ENCODE assay signal across 22 mouse cellular contexts in genomic region chr9:75121126-75121525, GRCm38 (mm10). TPM values are rescaled to one million over a fixed set of nuclear protein-coding genes. Genes with fewer than 3 reads are reported as not detected.
DNase-seq lines count a peak whose midpoint lies in the region; TF ChIP-seq lines count a peak whose summit lies in the region.
"Had no signal": no experiment of that assay in that cellular context is flagged by ENCODE, and none has a peak within 500 bp of the region (broad histone marks: within the 10 kb centered on the region; RNA-seq: fewer than 3 reads in every experiment).

No protein-coding gene starts in this region.

- TF ChIP-seq CTCF in layer of hippocampus, adult 2 months (conservative IDR thresholded peaks at IDR 0.05) = no peak

- no peak overlapping the region for H3K4me3 ChIP-seq in layer of hippocampus, adult 2 months
- H3K4me3 ChIP-seq: embryonic facial prominence, embryonic 15.5 days; heart, embryonic 13.5 days; limb, embryonic 15.5 days; liver, embryonic 15.5 days had no signal

- peak; percentile 16 for DNase-seq in cerebellum, adult 11 months
- no peak for DNase-seq in cerebellum, postnatal 14 days
- DNase-seq in layer of hippocampus, adult 2 months (ENCODE audit: low spot score in 2 of 2) = peak; percentile 17 to 26
- no peak for DNase-seq in layer of hippocampus, postnatal 10 days (ENCODE audit: low spot score in 2 of 2)
- peak; percentile 27 to 54 for DNase-seq in cerebellum, adult 18-20 months
- DNase-seq in cerebellum, postnatal 36 days = peak; percentile 16 to 23
- no peak for DNase-seq in ovary, postnatal 14 days (ENCODE audit: low spot score)
- no peak for DNase-seq in lung, postnatal 36 days
- DNase-seq: adrenal gland, postnatal 14 days; gastrocnemius, postnatal 14 days; heart, adult 18-20 months; heart, postnatal 14 days; kidney, postnatal 25 days; left cerebral cortex, postnatal 4 days; right cerebral cortex, postnatal 14 days; spleen, adult 18-20 months had no signal

- peak overlapping the region; percentile 62 for H3K27ac ChIP-seq in layer of hippocampus, adult 2 months
- H3K27ac ChIP-seq: embryonic facial prominence, embryonic 15.5 days; heart, embryonic 13.5 days; hindbrain, postnatal 0 days; limb, embryonic 15.5 days; liver, embryonic 15.5 days; macrophage had no signal

RNA-seq across cellular contexts. Expression of gene Myo5a, which starts 50.3 kb away (rescaled TPM):
- 100 to 1,000 TPM; 201 to 210 TPM for total RNA-seq in layer of hippocampus, adult 2 months (2021)
- 100 to 1,000 TPM; 200 to 212 TPM for total RNA-seq in layer of hippocampus, postnatal 10 days (2021)

Comparison
In these comparisons a context has a peak if more than half of its experiments do, and no peak if none do; other contexts are left out.
1. DNase-seq: peak in cerebellum, adult 11 months (single experiment), layer of hippocampus, adult 2 months (2 of 2), cerebellum, adult 18-20 months (2 of 2) and cerebellum, postnatal 36 days (2 of 2); none in cerebellum, postnatal 14 days (0 of 2), layer of hippocampus, postnatal 10 days (0 of 2), ovary, postnatal 14 days (single experiment) and lung, postnatal 36 days (single experiment).